Mouse (Mus musculus): ENCODE data around the gene Dync1li2.

DNA sequence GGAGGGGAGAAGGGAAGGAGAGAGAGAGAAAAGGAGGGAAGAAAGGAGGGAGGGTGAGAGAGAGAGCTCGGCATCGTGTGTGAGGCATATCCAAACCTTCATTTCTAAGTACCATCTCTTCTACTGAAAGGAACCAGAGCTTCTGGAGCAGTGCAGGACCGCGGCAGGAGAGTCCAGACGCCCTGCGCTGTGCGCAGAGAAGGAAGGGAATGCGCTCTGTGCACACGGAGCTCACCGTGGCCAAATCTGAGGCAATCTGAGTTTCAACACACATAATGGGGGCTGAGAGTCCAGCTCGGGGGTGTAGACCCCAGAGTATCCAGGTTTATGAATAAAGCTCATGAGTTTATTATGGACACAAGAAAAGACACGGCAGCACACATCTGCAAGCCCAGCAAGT is 73.3 kb downstream of the Dync1li2 start:
- TF ChIP-seq CTCF (IDR thresholded peaks at IDR 0.05; ENCODE audit: low read depth) (no peak), EP300 (IDR thresholded peaks at IDR 0.05; ENCODE audit: low read depth) (no peak)
